Mouse (Mus musculus) neural tube, embryonic 15.5 days (tissue): Measurements from ENCODE around the gene Sv2a. TPM values are rescaled to one million over a fixed set of nuclear protein-coding genes. Genes with fewer than 3 reads are reported as not detected.
"Not testable (repeated sequence)": the region's sequence is repeated elsewhere in the genome, so short reads cannot be mapped to it uniquely, and the experiment has no call there.

Source experiments
- ATAC-seq: fragments of 200-750 bp; cut with Nextera tagmentation; 2 replicates; pipeline ENCODE4 v1.8.0; 2017; ENCODE audit warnings: mild to moderate bottlenecking, moderate TSS enrichment, moderate library complexity; ENCODE audit not compliant: low FRiP score
- H3K27ac ChIP-seq: fragments of 300-500 bp; sonication (generic); replicated peaks from 2 replicates; pipeline ENCODE4 v1.5.1; 2015; ENCODE audit warnings: mild to moderate bottlenecking, inconsistent platforms
- H3K27me3 ChIP-seq: fragments of 300-500 bp; sonication (generic); replicated peaks from 2 replicates; pipeline ENCODE4 v1.6.1; 2015; ENCODE audit warnings: inconsistent platforms
- H3K36me3 ChIP-seq: fragments of 300-500 bp; sonication (generic); 2 replicates; pipeline ENCODE4 v1.6.1; 2015; ENCODE audit warnings: inconsistent platforms
- H3K4me1 ChIP-seq: fragments of 300-500 bp; sonication (generic); 2 replicates; pipeline ENCODE4 v1.6.1; 2015; ENCODE audit warnings: inconsistent platforms
- H3K4me2 ChIP-seq: fragments of 300-500 bp; sonication (generic); 2 replicates; pipeline ENCODE4 v1.6.1; 2015; ENCODE audit warnings: inconsistent platforms, mild to moderate bottlenecking, moderate library complexity
- H3K4me3 ChIP-seq: fragments of 300-500 bp; sonication (generic); replicated peaks from 2 replicates; pipeline ENCODE4 v1.5.1; 2015; ENCODE audit warnings: mild to moderate bottlenecking, inconsistent platforms
- H3K9ac ChIP-seq: fragments of 300-500 bp; sonication (generic); replicated peaks from 2 replicates; pipeline ENCODE4 v1.6.1; 2015; ENCODE audit warnings: mild to moderate bottlenecking, inconsistent platforms
- H3K9me3 ChIP-seq: fragments of 300-500 bp; sonication (generic); replicated peaks from 2 replicates; pipeline ENCODE4 v1.6.1; 2016; ENCODE audit warnings: inconsistent platforms
- WGBS: fragments of 180-500 bp; shearing (Covaris S2); methylation state at CpG from one replicate; pipeline ENCODE4 v1.1.7; 2015; ENCODE audit warnings: mixed read lengths; 5-methylcytosine and 5-hydroxymethylcytosine counted together
- polyA plus RNA-seq: library from polyadenylated mRNA; unstranded; fragments of >200 nt; fragmentation: Nextera tagmentation; extraction: Ambion mirVana; gene quantifications from 2 replicates; pipeline ENCODE4 v1.2.1, GENCODE M21; 2015

Sv2a gene
- polyA plus RNA-seq, 1 experiment from 2014 or later: 136 TPM

DNA sequence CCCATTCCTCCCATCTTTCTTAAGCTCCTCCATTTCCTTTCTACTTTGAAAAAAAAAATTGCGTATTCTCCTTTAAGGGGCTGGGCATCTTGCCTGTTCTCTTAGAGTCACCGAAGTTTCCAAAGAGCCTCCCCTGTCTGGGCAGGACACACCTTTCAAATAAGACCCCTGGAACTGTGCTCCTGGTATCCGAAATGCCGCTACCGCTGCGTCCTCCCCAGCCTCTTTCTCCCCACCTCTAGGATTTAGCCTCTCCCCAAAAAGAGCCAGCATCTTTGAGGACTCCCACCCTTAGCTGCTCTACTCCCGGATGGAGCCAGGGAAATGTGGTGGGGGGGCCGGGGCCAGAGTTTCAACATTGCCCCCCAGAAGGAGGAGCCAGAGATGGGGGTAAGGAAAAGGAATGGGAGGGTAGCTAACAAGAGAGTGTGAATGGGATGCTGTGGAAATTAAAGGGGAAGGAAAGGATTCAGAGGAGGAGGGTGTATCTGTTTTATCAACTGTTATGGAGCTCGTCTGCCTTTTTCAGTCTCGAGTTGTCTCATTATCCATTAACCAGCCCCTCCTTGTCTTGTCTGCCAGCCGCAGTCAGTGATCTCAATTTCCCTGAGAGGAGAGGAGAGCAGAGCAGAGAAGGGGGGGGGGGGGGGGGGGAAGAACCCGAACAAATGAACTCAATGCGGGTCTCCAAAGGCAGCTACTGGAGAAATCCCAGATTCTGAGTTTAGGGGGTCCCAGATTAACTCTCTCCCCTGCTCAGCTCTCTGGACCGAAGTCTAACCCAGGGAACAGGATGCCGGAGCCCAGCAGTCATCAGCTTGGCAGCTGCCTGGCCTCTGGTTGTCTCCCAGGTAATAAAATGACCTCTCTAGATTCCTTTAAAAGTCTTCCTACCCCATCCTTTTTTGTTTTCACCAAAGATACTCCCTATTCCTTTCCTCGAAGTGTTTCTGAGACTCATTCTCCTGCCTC is 18.8 kb upstream of the Sv2a start, which contains the start of gene Mtmr11:
Mtmr11 (plus strand) TSS at position 136 of the 972 bp plus-strand sequence.
- Histone ChIP-seq H3K4me3 (peak within 1 kb of the TSS; percentile 49), H3K27ac (peak within 1 kb of the TSS; percentile 78), H3K9me3 (no peaks in the 10 kb centered on the region), H3K4me2 (peak within 1 kb of the TSS; percentile 97), H3K36me3 (no peaks in the 10 kb centered on the region), H3K9ac (peak within 1 kb of the TSS; percentile 61), H3K4me1 (peaks cover 32% of the 10 kb centered on the region), H3K27me3 (no peaks in the 10 kb centered on the region)
- 2% methylated on average over 16 of the region's 16 CpGs for WGBS
- peak; percentile 62 for ATAC-seq

DNA sequence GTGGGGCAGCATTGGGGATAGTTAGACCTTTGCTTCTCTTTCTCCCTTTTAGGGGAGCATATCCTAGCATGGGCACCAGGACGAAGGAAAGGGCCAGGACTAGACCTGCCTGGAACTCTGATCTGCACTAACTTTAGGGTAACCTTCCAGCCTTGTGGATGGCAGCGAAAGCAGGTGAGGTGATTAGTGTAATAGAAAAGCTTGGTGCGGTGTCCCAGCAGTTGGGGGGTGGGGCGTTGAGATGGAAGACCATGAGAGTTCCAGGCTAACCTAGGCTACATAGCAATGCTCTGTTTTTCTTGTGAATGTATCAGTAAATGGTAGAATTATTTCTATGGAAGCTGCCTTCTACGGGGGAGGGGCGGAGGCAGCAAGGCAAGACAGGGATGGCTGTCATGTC is 17.9 kb upstream of the Sv2a start:
- peak overlapping the region; percentile 97 for H3K4me2 ChIP-seq
- peak overlapping the region; percentile 49 for H3K4me3 ChIP-seq
- ATAC-seq: no peak
- H3K27me3 ChIP-seq: no peaks in the 10 kb centered on the region
- no peaks in the 10 kb centered on the region for H3K36me3 ChIP-seq
- H3K9me3 ChIP-seq: no peaks in the 10 kb centered on the region
- no peak overlapping the region for H3K27ac ChIP-seq
- 89% methylated on average over 6 of the region's 6 CpGs for WGBS
- no peak overlapping the region for H3K9ac ChIP-seq
- H3K4me1 ChIP-seq: peaks cover 32% of the 10 kb centered on the region

DNA sequence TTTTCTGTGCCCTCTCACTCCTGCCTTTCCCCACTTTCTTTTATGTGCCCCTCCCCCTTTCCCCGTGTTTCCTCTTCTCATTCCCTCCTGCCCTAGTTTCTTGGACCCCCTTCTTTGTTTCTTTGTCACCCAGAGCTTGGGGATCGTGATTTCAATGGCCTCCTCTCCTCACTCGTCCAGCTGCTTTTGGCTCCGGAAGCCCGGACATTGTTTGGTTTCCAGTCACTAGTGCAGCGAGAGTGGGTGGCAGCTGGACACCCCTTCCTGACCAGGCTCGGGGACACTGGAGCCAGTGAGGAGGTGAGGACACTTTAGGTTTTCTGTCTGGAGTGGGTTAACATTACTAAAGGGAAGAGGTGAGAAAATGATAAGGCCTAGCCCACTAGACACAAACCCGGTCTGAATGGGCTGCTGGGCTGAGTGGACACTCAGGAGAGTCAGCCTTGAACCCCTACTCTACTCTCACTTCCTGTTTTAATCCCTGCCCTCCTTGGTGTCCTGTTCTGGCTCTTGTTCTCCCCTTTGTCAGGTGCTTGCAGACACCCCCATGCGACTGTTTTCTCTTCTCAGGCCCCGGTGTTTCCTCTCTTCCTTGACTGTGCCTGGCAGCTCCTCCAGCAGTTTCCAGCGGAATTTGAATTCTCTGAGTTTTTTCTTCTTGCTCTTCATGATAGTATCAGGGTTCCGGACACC is 12.3 kb upstream of the Sv2a start:
- 70% methylated on average over 12 of the region's 12 CpGs for WGBS
- no peaks in the 10 kb centered on the region for H3K9me3 ChIP-seq
- no peak overlapping the region for H3K4me3 ChIP-seq
- no peak overlapping the region for H3K4me2 ChIP-seq
- H3K9ac ChIP-seq: no peak overlapping the region
- peaks cover 26% of the 10 kb centered on the region for H3K4me1 ChIP-seq
- H3K27me3 ChIP-seq: no peaks in the 10 kb centered on the region
- H3K36me3 ChIP-seq: no peaks in the 10 kb centered on the region
- ATAC-seq: no peak
- no peak overlapping the region for H3K27ac ChIP-seq

DNA sequence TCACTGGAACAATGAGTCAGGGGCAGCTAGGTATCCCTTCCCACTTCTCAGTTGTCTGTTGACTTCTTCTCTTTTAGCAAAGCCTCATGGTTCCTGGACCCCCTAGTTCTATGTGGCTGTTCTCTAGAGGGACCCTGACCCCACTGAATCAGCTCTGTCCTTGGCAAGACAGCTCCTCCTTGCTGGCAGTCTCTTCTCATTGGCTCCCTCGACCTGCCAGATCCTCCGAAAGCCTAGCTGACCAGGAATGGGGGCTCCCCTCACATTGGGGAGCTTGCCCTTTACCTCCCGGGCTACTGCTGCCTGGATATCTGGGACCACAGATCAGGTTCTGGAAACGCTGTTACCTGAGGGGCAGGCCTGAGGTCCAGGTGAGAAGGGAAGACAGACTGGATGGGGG is 10.7 kb upstream of the Sv2a start:
- Histone ChIP-seq H3K9ac (peak overlapping the region; percentile 18; the same call in 1 of the 2 replicates), H3K4me3 (no peak overlapping the region), H3K36me3 (peaks cover 14% of the 10 kb centered on the region), H3K4me1 (peaks cover 37% of the 10 kb centered on the region), H3K9me3 (no peaks in the 10 kb centered on the region), H3K27ac (no peak overlapping the region), H3K27me3 (no peaks in the 10 kb centered on the region), H3K4me2 (no peak overlapping the region)
- 88% methylated on average over 4 of the region's 4 CpGs for WGBS
- no peak for ATAC-seq

DNA sequence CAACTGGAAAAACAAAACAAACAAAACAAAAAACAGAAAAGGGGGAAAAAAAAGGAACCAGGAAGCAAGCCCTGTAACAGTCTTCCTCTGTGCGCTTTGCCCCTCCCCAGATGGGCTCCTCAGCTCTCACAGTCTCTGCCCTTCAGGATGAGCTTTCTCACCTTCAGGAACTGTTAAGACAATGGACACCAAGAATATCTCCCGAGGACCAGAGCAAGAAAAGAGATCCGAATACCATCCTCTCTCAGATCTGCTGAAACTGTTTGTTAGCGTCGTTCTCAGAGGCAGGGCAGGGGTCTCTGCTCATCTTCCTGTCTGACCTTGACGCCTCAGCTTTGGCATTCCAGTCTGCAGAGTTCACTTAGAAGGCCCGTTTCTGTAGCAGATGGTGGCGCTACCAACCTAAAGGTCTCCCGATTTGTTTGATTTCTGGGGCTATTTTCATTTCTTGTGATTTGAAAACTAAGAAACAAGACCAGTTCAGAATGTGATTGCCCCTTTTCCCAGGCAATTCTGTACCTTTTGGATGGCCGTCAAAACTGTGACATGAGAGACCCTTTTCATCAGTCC is 9.9 kb upstream of the Sv2a start:
- 75% methylated on average over 10 of the region's 10 CpGs for WGBS
- no peak for ATAC-seq
- Histone ChIP-seq H3K36me3 (peaks cover 20% of the 10 kb centered on the region), H3K4me2 (peak overlapping the region; percentile 98), H3K9me3 (no peaks in the 10 kb centered on the region), H3K4me3 (peak overlapping the region; percentile 85), H3K27me3 (no peaks in the 10 kb centered on the region), H3K4me1 (peaks cover 42% of the 10 kb centered on the region), H3K27ac (peak overlapping the region; percentile 98), H3K9ac (peak overlapping the region; percentile 87; the same call in 1 of the 2 replicates)

DNA sequence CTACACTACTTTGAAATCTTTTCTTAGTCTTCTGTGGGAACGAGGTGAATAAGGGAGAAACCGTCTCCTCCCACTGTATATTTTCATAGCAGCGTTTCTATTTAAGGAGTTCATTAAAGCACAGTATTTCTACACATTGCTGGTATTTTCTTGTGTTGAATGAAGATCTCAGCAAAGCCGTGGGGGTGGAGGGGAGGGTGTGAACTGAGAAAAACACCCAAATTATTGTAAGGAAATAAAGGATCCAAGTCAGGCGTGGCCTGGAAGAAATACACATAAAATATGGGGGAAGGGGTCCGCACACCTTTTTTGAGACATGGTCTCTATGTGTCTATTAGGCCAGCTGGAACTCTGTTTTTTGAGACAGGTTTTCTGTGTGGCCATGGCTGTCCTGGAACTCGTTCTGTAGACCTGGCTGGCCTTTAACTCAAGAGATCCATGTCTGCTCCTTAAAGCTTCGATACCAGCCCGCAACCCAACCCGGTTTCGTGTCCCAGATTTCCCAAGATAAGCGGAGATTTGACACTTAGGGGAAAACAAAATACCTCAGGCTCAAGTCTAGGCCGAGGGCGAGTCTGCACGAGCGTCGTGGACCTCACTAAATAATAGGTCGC is 9.3 kb upstream of the Sv2a start:
- Histone ChIP-seq H3K27ac (peak overlapping the region; percentile 98), H3K36me3 (peaks cover 27% of the 10 kb centered on the region), H3K27me3 (no peaks in the 10 kb centered on the region), H3K9ac (peak overlapping the region; percentile 87), H3K9me3 (no peaks in the 10 kb centered on the region), H3K4me3 (peak overlapping the region; percentile 85), H3K4me1 (peaks cover 45% of the 10 kb centered on the region), H3K4me2 (peak overlapping the region; percentile 98)
- 21% methylated on average over 18 of the region's 18 CpGs for WGBS
- peak; percentile 29 for ATAC-seq

DNA sequence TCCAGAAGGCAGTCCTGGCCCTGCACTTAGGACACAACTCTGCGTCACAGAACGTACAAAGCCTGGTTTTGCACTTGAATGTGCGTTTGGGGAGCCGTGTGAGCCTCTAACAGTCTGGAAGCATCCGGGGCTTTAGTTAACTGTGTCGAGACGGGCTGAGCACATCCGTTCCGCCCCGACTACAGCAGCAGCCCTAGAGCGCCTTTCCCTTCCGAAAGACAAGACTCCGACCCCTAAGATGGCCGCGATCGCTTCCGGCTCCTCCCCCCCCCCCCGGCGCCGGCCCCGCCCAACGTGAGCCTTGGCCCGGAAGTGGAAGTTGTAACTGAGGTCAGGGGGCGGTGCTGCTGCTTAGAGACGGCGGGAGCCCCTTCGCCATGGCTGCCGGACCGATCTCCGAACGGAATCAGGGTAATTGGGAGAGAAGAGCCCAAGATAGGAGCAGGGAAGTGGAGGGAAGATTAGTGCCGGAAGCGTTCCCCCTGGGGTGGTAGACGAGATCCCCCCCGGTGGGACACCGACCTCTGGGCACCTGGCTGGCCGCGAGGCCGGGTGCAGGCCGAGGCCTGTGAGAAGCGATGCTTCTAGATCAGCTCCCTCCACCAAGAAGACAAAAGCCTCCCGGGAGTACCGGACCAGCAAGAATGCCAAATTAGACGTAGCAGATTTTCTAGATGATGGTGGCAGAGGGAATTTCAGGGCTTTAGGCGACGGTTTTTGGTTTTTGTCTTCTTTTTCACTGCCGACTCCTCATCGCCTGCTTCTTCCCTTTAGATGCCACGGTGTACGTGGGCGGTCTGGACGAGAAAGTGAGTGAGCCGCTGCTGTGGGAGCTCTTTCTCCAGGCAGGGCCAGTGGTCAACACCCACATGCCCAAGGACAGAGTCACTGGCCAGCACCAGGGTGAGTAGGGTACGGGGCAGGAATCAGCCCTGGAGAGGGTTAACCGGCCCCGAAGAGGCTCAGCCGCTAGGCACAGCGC is 8.5 kb upstream of the Sv2a start, which contains the start of gene Sf3b4:
Sf3b4 (plus strand) TSS at position 136 of the 982 bp plus-strand sequence.
- peak within 1 kb of the TSS; percentile 98 for H3K4me2 ChIP-seq
- peak within 1 kb of the TSS; percentile 85 for H3K4me3 ChIP-seq
- H3K27ac ChIP-seq: peak within 1 kb of the TSS; percentile 98
- under 1% methylated on average over 53 of the region's 58 CpGs for WGBS
- no peaks in the 10 kb centered on the region for H3K9me3 ChIP-seq
- peaks cover 45% of the 10 kb centered on the region for H3K4me1 ChIP-seq
- no peaks in the 10 kb centered on the region for H3K27me3 ChIP-seq
- H3K36me3 ChIP-seq: peaks cover 31% of the 10 kb centered on the region
- peak; percentile 95 for ATAC-seq
- peak within 1 kb of the TSS; percentile 87 for H3K9ac ChIP-seq

DNA sequence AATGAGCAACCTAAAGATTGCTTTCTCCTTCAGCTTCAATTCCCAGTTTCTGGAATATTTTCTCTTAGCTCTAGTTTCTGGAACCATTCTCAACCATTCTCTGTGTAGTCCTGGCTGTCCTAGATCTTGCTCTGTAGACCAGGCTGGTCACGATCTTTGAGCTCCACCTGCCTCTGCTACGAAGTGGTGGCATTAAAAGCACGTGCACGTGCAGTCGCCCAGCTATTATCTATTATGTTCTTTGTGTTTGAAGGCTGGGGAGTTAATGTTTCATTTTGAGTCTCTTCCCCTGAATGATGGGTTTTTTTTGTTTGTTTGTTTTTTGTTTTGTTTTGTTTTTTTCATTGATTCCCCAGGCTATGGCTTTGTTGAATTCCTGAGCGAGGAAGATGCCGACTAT is 7.8 kb upstream of the Sv2a start:
- Histone ChIP-seq H3K4me1 (peaks cover 45% of the 10 kb centered on the region), H3K9ac (peak overlapping the region; percentile 81), H3K27ac (peak overlapping the region; percentile 77; the same call in 1 of the 2 replicates), H3K27me3 (no peaks in the 10 kb centered on the region), H3K4me3 (peak overlapping the region; percentile 85), H3K36me3 (peaks cover 38% of the 10 kb centered on the region), H3K9me3 (no peaks in the 10 kb centered on the region), H3K4me2 (peak overlapping the region; percentile 98)
- ATAC-seq: no peak
- 32% methylated on average over 7 of the region's 7 CpGs for WGBS

DNA sequence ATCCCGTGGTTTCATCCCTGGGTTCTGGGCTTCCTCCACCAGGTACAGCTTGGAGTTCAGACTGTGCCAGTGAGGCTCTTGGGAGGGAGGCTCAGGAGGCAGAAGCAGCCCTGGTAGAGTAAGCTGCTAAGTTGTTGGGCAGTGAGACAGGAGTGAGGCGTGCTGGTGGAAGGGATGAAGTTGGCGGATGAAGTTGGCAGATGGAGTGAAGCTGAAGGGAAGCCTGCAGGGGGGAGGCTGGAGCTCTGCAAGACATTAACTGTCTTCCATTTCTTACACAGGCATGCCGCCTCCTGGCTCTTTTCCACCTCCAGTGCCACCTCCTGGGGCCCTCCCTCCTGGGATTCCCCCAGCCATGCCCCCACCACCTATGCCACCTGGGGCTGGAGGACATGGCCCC is 6.9 kb upstream of the Sv2a start:
- not testable (repeated sequence) for H3K27me3 ChIP-seq, H3K9me3 ChIP-seq, H3K27ac ChIP-seq, H3K4me3 ChIP-seq, H3K9ac ChIP-seq, ATAC-seq
- WGBS: 75% methylated on average over 4 of the region's 4 CpGs
- peaks cover 46% of the 10 kb centered on the region for H3K36me3 ChIP-seq
- H3K4me2 ChIP-seq: peak overlapping the region; percentile 26; the same call in 1 of the 2 replicates
- peaks cover 45% of the 10 kb centered on the region for H3K4me1 ChIP-seq

DNA sequence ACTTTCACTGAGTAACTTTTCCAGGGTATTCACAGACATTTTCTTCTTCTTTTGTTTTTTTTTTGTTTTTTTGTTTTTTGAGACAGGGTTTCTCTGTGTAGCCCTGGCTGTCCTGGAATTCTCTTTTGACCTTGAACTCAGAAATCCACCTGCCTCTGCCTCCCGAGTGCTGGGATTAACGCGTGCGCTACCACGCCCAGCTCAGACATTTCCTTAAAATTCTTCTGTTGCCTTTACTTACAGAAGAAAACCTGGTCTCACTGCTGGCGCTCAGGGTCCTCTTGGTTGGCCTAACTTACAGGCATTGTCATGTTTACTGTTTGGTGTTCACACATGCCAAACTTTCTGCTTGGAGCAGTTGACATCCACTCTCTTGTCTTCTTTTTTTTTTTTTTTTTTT is 5.7 kb upstream of the Sv2a start:
- no peak overlapping the region for H3K4me3 ChIP-seq
- H3K4me2 ChIP-seq: no peak overlapping the region
- no peaks in the 10 kb centered on the region for H3K9me3 ChIP-seq
- no peak for ATAC-seq
- H3K27me3 ChIP-seq: no peaks in the 10 kb centered on the region
- no peak overlapping the region for H3K9ac ChIP-seq
- no peak overlapping the region for H3K27ac ChIP-seq
- peaks cover 46% of the 10 kb centered on the region for H3K36me3 ChIP-seq
- 98% methylated on average over 6 of the region's 6 CpGs for WGBS
- peaks cover 46% of the 10 kb centered on the region for H3K4me1 ChIP-seq
